Mouse (Mus musculus) mouse embryonic stem cell (cell line): ENCODE results near the gene Olfr199.
"Not testable (repeated sequence)": the region's sequence is repeated elsewhere in the genome, so short reads cannot be mapped to it uniquely, and the experiment has no call there.

Source experiments
- in situ Hi-C, 2 experiments: fragments of 300-500 bp; cut with MboI; formaldehyde crosslinking; loops; 1 replicate in 1 of 2; 3 replicates in 1 of 2; pipeline ENCODE4 v1.14.3; 2019 to 2020; ENCODE audit warnings: low sequenced_read_pairs in 2 of 2, low pct_unique_long_range_greater_than_20kb in 1 of 2, mixed read lengths in 1 of 2; ENCODE audit not compliant: unreplicated experiment in 1 of 2

The Olfr199 gene

GRCm38 (mm10) chr16:59219667-59220066 lies at the start of gene Olfr199:
Gene Olfr199 (minus strand): TSS chr16:59219767.
- in situ Hi-C loops = not testable (repeated sequence)

- in situ Hi-C loops = not testable (repeated sequence)
Observed at GRCm38 (mm10) chr16:59269097-59269496, 49.5 kb upstream of the Olfr199 start.

- in situ Hi-C loops = no loop called here
Observed at GRCm38 (mm10) chr16:59249684-59250083, 30.1 kb upstream of the Olfr199 start.

- in situ Hi-C loops = not testable (repeated sequence)
Observed at GRCm38 (mm10) chr16:59217861-59218260, 1.7 kb downstream of the Olfr199 start.

GRCm38 (mm10) chr16:59203433-59203832 lies 16.1 kb downstream of the Olfr199 start, which contains the start of gene Olfr198:
Gene Olfr198 (minus strand): TSS chr16:59203533.
- in situ Hi-C loops = not testable (repeated sequence)

- in situ Hi-C loops = no loop called here
Observed at GRCm38 (mm10) chr16:59170354-59170753, 49.2 kb downstream of the Olfr199 start, which contains the start of gene Olfr196. Gene Olfr196 (minus strand): TSS chr16:59170454.
